Mouse (Mus musculus): ENCODE data around the gene Nceh1. TPM values are rescaled to one million over a fixed set of nuclear protein-coding genes. Genes with fewer than 3 reads are reported as not detected.

Nceh1 gene
- polyA plus RNA-seq, 1 experiment from 2014 or later = 28.4 TPM

- Histone ChIP-seq H3K27me3 (ENCODE audit: control insufficient read depth, insufficient read depth, low read length) (no peaks in the 10 kb centered on the region), H3K9ac (ENCODE audit: low read length) (no peak overlapping the region), H3K27ac (replicated peaks) (no peak overlapping the region), H3K4me2 (replicated peaks; ENCODE audit: low read depth) (no peak overlapping the region), H3K36me3 (ENCODE audit: control insufficient read depth, insufficient read depth, low read length) (no peaks in the 10 kb centered on the region; the same call in 1 of the 2 replicates), H3K9me3 (ENCODE audit: control insufficient read depth, low read length) (no peaks in the 10 kb centered on the region), H3K4me1 (replicated peaks; ENCODE audit: control insufficient read depth, insufficient read depth) (peaks cover 3% of the 10 kb centered on the region; the same call in 1 of the 2 replicates), H3K4me3 (ENCODE audit: low read depth, low read length) (no peak overlapping the region)
- 78% methylated on average over 5 of the region's 5 CpGs for WGBS
- no peak for ATAC-seq (ENCODE audit: low FRiP score, low TSS enrichment)
- DNase-seq (ENCODE audit: low spot score) = no peak
- no peak for TF ChIP-seq EP300 (optimal IDR thresholded peaks at IDR 0.05)
- TF ChIP-seq CTCF (IDR thresholded peaks at IDR 0.05; ENCODE audit: low read depth) = no peak
Measured at GRCm38 (mm10) chr3:27201728-27202411, 19.1 kb downstream of the Nceh1 start.

GRCm38 (mm10) chr3:27205068-27205467 is 22.3 kb downstream of the Nceh1 start:
- H3K27me3 ChIP-seq (ENCODE audit: control insufficient read depth, insufficient read depth, low read length) = no peaks in the 10 kb centered on the region

GRCm38 (mm10) chr3:27205514-27206220 is 22.9 kb downstream of the Nceh1 start:
- Histone ChIP-seq H3K27me3 (ENCODE audit: control insufficient read depth, insufficient read depth, low read length) (no peaks in the 10 kb centered on the region), H3K4me1 (replicated peaks; ENCODE audit: control insufficient read depth, insufficient read depth) (peaks cover 3% of the 10 kb centered on the region; the same call in 1 of the 2 replicates), H3K4me2 (replicated peaks; ENCODE audit: low read depth) (no peak overlapping the region), H3K27ac (replicated peaks) (peak overlapping the region; percentile 83), H3K9me3 (ENCODE audit: control insufficient read depth, low read length) (no peaks in the 10 kb centered on the region), H3K36me3 (ENCODE audit: control insufficient read depth, insufficient read depth, low read length) (no peaks in the 10 kb centered on the region; the same call in 1 of the 2 replicates), H3K9ac (ENCODE audit: low read length) (0 out of 2 replicates have a peak overlapping the region, but pooled peaks have one; percentile 13), H3K4me3 (ENCODE audit: low read depth, low read length) (no peak overlapping the region)
- no peak for TF ChIP-seq CTCF (IDR thresholded peaks at IDR 0.05; ENCODE audit: low read depth)
- TF ChIP-seq EP300 (optimal IDR thresholded peaks at IDR 0.05) = no peak
- DNase-seq (ENCODE audit: low spot score) (no peak), ATAC-seq (ENCODE audit: low FRiP score, low TSS enrichment) (no peak)
- WGBS = 55% methylated on average over 9 of the region's 9 CpGs

More at GRCm38 (mm10) chr3:27205068-27205467, 22.3 kb downstream of the Nceh1 start:
- WGBS = 27% methylated on average over 5 of the region's 5 CpGs
- Histone ChIP-seq H3K27ac (replicated peaks) (peak overlapping the region; percentile 83), H3K4me2 (replicated peaks; ENCODE audit: low read depth) (no peak overlapping the region), H3K9ac (ENCODE audit: low read length) (no peak overlapping the region), H3K9me3 (ENCODE audit: control insufficient read depth, low read length) (no peaks in the 10 kb centered on the region), H3K4me1 (replicated peaks; ENCODE audit: control insufficient read depth, insufficient read depth) (peaks cover 3% of the 10 kb centered on the region; the same call in 1 of the 2 replicates), H3K36me3 (ENCODE audit: control insufficient read depth, insufficient read depth, low read length) (no peaks in the 10 kb centered on the region; the same call in 1 of the 2 replicates), H3K4me3 (ENCODE audit: low read depth, low read length) (no peak overlapping the region)
- TF ChIP-seq CTCF (IDR thresholded peaks at IDR 0.05; ENCODE audit: low read depth) = no peak
- no peak for TF ChIP-seq EP300 (optimal IDR thresholded peaks at IDR 0.05)
- peak; percentile 51 for DNase-seq (ENCODE audit: low spot score)
- peak; percentile 34; the same call in 1 of the 2 replicates for ATAC-seq (ENCODE audit: low FRiP score, low TSS enrichment)

DNA sequence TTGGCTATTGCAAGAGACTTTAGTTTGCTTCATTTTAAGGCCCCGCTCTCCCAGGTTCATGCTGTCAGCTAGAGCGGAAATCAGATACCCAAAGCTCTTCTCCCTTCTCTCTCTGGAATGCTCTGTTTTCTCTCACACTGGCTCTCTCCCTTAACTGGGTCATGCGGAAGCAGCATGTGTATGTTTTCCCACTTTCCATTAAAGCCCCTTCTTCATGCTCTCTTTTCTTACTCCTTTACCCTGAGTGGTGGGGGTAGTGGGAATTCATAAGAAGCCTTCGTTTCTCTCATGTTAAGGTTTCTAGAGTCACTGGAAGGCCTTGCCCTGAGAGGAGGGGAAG is 23.4 kb downstream of the Nceh1 start:
- no peak for TF ChIP-seq CTCF (IDR thresholded peaks at IDR 0.05; ENCODE audit: low read depth)
- TF ChIP-seq EP300 (optimal IDR thresholded peaks at IDR 0.05) = no peak
- Histone ChIP-seq H3K4me2 (replicated peaks; ENCODE audit: low read depth) (no peak overlapping the region), H3K27ac (replicated peaks) (peak overlapping the region; percentile 31; the same call in 1 of the 2 replicates), H3K9ac (ENCODE audit: low read length) (no peak overlapping the region), H3K9me3 (ENCODE audit: control insufficient read depth, low read length) (no peaks in the 10 kb centered on the region), H3K4me1 (replicated peaks; ENCODE audit: control insufficient read depth, insufficient read depth) (peaks cover 3% of the 10 kb centered on the region; the same call in 1 of the 2 replicates), H3K4me3 (ENCODE audit: low read depth, low read length) (no peak overlapping the region), H3K27me3 (ENCODE audit: control insufficient read depth, insufficient read depth, low read length) (no peaks in the 10 kb centered on the region), H3K36me3 (ENCODE audit: control insufficient read depth, insufficient read depth, low read length) (no peaks in the 10 kb centered on the region; the same call in 1 of the 2 replicates)
- ATAC-seq (ENCODE audit: low FRiP score, low TSS enrichment) (no peak), DNase-seq (ENCODE audit: low spot score) (no peak)
- whole genome bisulfite sequencing = 62% methylated on average over 4 of the region's 4 CpGs

GRCm38 (mm10) chr3:27206577-27206976 is 23.8 kb downstream of the Nceh1 start:
- peak overlapping the region; percentile 31; the same call in 1 of the 2 replicates for H3K27ac ChIP-seq (replicated peaks)
- DNase-seq (ENCODE audit: low spot score) (no peak), ATAC-seq (ENCODE audit: low FRiP score, low TSS enrichment) (no peak)
- 80% methylated on average over 8 of the region's 8 CpGs for WGBS
- no peak overlapping the region for H3K9ac ChIP-seq (ENCODE audit: low read length)
- no peak for TF ChIP-seq EP300 (optimal IDR thresholded peaks at IDR 0.05)
- no peak for TF ChIP-seq CTCF (IDR thresholded peaks at IDR 0.05; ENCODE audit: low read depth)
- no peaks in the 10 kb centered on the region for H3K27me3 ChIP-seq (ENCODE audit: control insufficient read depth, insufficient read depth, low read length)
- H3K9me3 ChIP-seq (ENCODE audit: control insufficient read depth, low read length) = no peaks in the 10 kb centered on the region
- no peaks in the 10 kb centered on the region; the same call in 1 of the 2 replicates for H3K36me3 ChIP-seq (ENCODE audit: control insufficient read depth, insufficient read depth, low read length)
- no peak overlapping the region for H3K4me3 ChIP-seq (ENCODE audit: low read depth, low read length)
- no peak overlapping the region for H3K4me2 ChIP-seq (replicated peaks; ENCODE audit: low read depth)
- peaks cover 3% of the 10 kb centered on the region; the same call in 1 of the 2 replicates for H3K4me1 ChIP-seq (replicated peaks; ENCODE audit: control insufficient read depth, insufficient read depth)
